Comparison of ENCODE assay signal across 13 mouse cellular contexts in genomic region chr5:64750976-64751656, GRCm38 (mm10). TPM values are rescaled to one million over a fixed set of nuclear protein-coding genes. Genes with fewer than 3 reads are reported as not detected.
DNase-seq lines count a peak whose midpoint lies in the region; ATAC-seq and TF ChIP-seq lines count a peak whose summit lies in the region.
"Had no signal": no experiment of that assay in that cellular context is flagged by ENCODE, and none has a peak within 500 bp of the region (broad histone marks: within the 10 kb centered on the region; RNA-seq: fewer than 3 reads in every experiment).

No protein-coding gene starts in this region.

- no peaks in the 10 kb centered on the region for H3K9me3 ChIP-seq in kidney, postnatal 0 days (replicated peaks; ENCODE audit: low read length)
- H3K9me3 ChIP-seq in kidney, embryonic 15.5 days (replicated peaks) = 0 out of 2 replicates have a peak, but pooled peaks cover 2% of the 10 kb centered on the region
- H3K9me3 ChIP-seq in MEL (replicated peaks; ENCODE audit: insufficient read depth, low read length) = no peaks in the 10 kb centered on the region
- H3K9me3 ChIP-seq in intestine, embryonic 15.5 days = no peaks in the 10 kb centered on the region
- H3K9me3 ChIP-seq in limb, embryonic 10.5 days (replicated peaks) = no peaks in the 10 kb centered on the region
- H3K9me3 ChIP-seq: lung, embryonic 15.5 days; neural tube, embryonic 13.5 days had no signal

- no peak for TF ChIP-seq POLR2A in MEL (IDR thresholded peaks at IDR 0.05; ENCODE audit: control insufficient read depth in 1 of 2, insufficient read depth in 1 of 2, low read depth in 1 of 2, low read length in 2 of 2, poor library complexity in 1 of 2)

- H3K4me1 ChIP-seq in kidney, postnatal 0 days (replicated peaks; ENCODE audit: insufficient read depth, low read length) = no peaks in the 10 kb centered on the region
- peaks cover 3% of the 10 kb centered on the region; the same call in 1 of the 2 replicates for H3K4me1 ChIP-seq in kidney, embryonic 15.5 days
- peaks cover 17 to 20% of the 10 kb centered on the region in 2 experiments for H3K4me1 ChIP-seq in MEL (ENCODE audit: control insufficient read depth in 1 of 2, insufficient read depth in 2 of 2, low read length in 2 of 2)
- H3K4me1 ChIP-seq in intestine, embryonic 15.5 days (replicated peaks) = 0 out of 2 replicates have a peak, but pooled peaks cover 4% of the 10 kb centered on the region
- no peaks in the 10 kb centered on the region; the same call in 1 of the 2 replicates for H3K4me1 ChIP-seq in limb, embryonic 10.5 days

- H3K9ac ChIP-seq in kidney, postnatal 0 days (ENCODE audit: low read depth, low read length) = no peak overlapping the region
- no peak overlapping the region for H3K9ac ChIP-seq in kidney, embryonic 15.5 days
- no peak overlapping the region for H3K9ac ChIP-seq in MEL (ENCODE audit: control insufficient read depth, low read depth, low read length, poor library complexity, severe bottlenecking)
- H3K9ac ChIP-seq in intestine, embryonic 15.5 days = no peak overlapping the region
- H3K9ac ChIP-seq: lung, embryonic 15.5 days; neural tube, embryonic 13.5 days had no signal

- DNase-seq in kidney, postnatal 0 days (ENCODE audit: low spot score) = peak; percentile 12
- peak; percentile 33 for DNase-seq in MEL (ENCODE audit: low read depth, low spot score)
- DNase-seq in lung, postnatal 4 days = peak; percentile 19 to 40
- no peak for DNase-seq in limb, embryonic 10.5 days (ENCODE audit: low spot score)
- DNase-seq in yolk sac, embryonic 10.5 days (ENCODE audit: low spot score) = no peak
- DNase-seq in cerebellum, postnatal 25 days = no peak
- DNase-seq: thymus, postnatal 14 days had no signal

- H3K27ac ChIP-seq in kidney, postnatal 0 days = no peak overlapping the region
- H3K27ac ChIP-seq in kidney, embryonic 15.5 days = no peak overlapping the region
- no peak overlapping the region for H3K27ac ChIP-seq in MEL (ENCODE audit: control insufficient read depth, low read depth, low read length)
- H3K27ac ChIP-seq in intestine, embryonic 15.5 days = peak overlapping the region; percentile 56; the same call in 1 of the 2 replicates
- H3K27ac ChIP-seq in limb, embryonic 10.5 days = no peak overlapping the region
- H3K27ac ChIP-seq: neural tube, embryonic 13.5 days had no signal

- no peak for TF ChIP-seq RAD21 in MEL (IDR thresholded peaks at IDR 0.05; ENCODE audit: low read depth, low read length)

- no peaks in the 10 kb centered on the region for H3K36me3 ChIP-seq in kidney, postnatal 0 days (ENCODE audit: insufficient read depth, low read length)
- H3K36me3 ChIP-seq in kidney, embryonic 15.5 days = no peaks in the 10 kb centered on the region
- peaks cover 0 to 22% of the 10 kb centered on the region in 2 experiments; a peak in 2 of 4 replicates for H3K36me3 ChIP-seq in MEL (ENCODE audit: control insufficient read depth in 1 of 2, insufficient read depth in 2 of 2, low read length in 2 of 2)
- no peaks in the 10 kb centered on the region for H3K36me3 ChIP-seq in intestine, embryonic 15.5 days
- H3K36me3 ChIP-seq in limb, embryonic 10.5 days = no peaks in the 10 kb centered on the region
- H3K36me3 ChIP-seq: lung, embryonic 15.5 days; neural tube, embryonic 13.5 days had no signal

- no peak overlapping the region for H3K4me2 ChIP-seq in kidney, postnatal 0 days (ENCODE audit: low read length)
- H3K4me2 ChIP-seq in kidney, embryonic 15.5 days = no peak overlapping the region
- H3K4me2 ChIP-seq in intestine, embryonic 15.5 days (replicated peaks) = no peak overlapping the region
- H3K4me2 ChIP-seq: lung, embryonic 15.5 days; neural tube, embryonic 13.5 days had no signal

- H3K4me3 ChIP-seq in kidney, postnatal 0 days (replicated peaks; ENCODE audit: low read depth, low read length) = no peak overlapping the region
- H3K4me3 ChIP-seq in kidney, embryonic 15.5 days (replicated peaks) = no peak overlapping the region
- no peak overlapping the region for H3K4me3 ChIP-seq in MEL (ENCODE audit: control insufficient read depth in 1 of 2, insufficient read depth in 1 of 2, low read depth in 2 of 2, low read length in 2 of 2)
- H3K4me3 ChIP-seq in intestine, embryonic 15.5 days (replicated peaks) = no peak overlapping the region
- no peak overlapping the region for H3K4me3 ChIP-seq in limb, embryonic 10.5 days
- H3K4me3 ChIP-seq: lung, embryonic 15.5 days; neural tube, embryonic 13.5 days had no signal

- no peak for TF ChIP-seq EP300 in MEL (IDR thresholded peaks at IDR 0.05; ENCODE audit: low read depth in 1 of 2, low read length in 2 of 2)

- no peaks in the 10 kb centered on the region for H3K27me3 ChIP-seq in kidney, postnatal 0 days (ENCODE audit: insufficient read depth, low read length)
- H3K27me3 ChIP-seq in kidney, embryonic 15.5 days = no peaks in the 10 kb centered on the region
- H3K27me3 ChIP-seq in MEL (ENCODE audit: control insufficient read depth in 1 of 2, insufficient read depth in 2 of 2, low read length in 2 of 2) = no peaks in the 10 kb centered on the region
- H3K27me3 ChIP-seq in intestine, embryonic 15.5 days (replicated peaks) = no peaks in the 10 kb centered on the region
- no peaks in the 10 kb centered on the region for H3K27me3 ChIP-seq in limb, embryonic 10.5 days (ENCODE audit: low read depth, poor library complexity, severe bottlenecking)
- H3K27me3 ChIP-seq: lung, embryonic 15.5 days; neural tube, embryonic 13.5 days; Patski had no signal

- no peak for TF ChIP-seq CTCF in kidney, postnatal 0 days (IDR thresholded peaks at IDR 0.05; ENCODE audit: low read depth)
- TF ChIP-seq CTCF in MEL (IDR thresholded peaks at IDR 0.05 in 2 of 3, conservative IDR thresholded peaks at IDR 0.05 in 1 of 3; ENCODE audit: control insufficient read depth in 1 of 3, insufficient read depth in 1 of 3, low read depth in 2 of 3, low read length in 3 of 3, poor library complexity in 1 of 3, severe bottlenecking in 1 of 3) = no peak

- no peak for ATAC-seq in kidney, postnatal 0 days (replicated peaks; ENCODE audit: low FRiP score, low read depth)
- no peak for ATAC-seq in kidney, embryonic 15.5 days (replicated peaks; ENCODE audit: low FRiP score)
- ATAC-seq in intestine, embryonic 15.5 days = peak; percentile 57
- ATAC-seq: CD4-positive, CD25-positive, alpha-beta regulatory T cell, adult 4 months; Patski had no signal

- 42% methylated on average over 7 of the region's 7 CpGs for WGBS in kidney, postnatal 0 days
- 50% methylated on average over 7 of the region's 7 CpGs for WGBS in kidney, embryonic 15.5 days
- WGBS in intestine, embryonic 15.5 days = 30% methylated on average over 7 of the region's 7 CpGs
- 75% methylated on average over 7 of the region's 7 CpGs for WGBS in limb, embryonic 10.5 days

- no peaks in the 10 kb centered on the region for H3K79me2 ChIP-seq in MEL (ENCODE audit: control insufficient read depth, insufficient read depth, low read length, poor library complexity)

TF ChIP-seq in MEL, 35 proteins besides CTCF, POLR2A, EP300 and RAD21:
- TF ChIP-seq MEF2A (IDR thresholded peaks at IDR 0.05; ENCODE audit: extremely low read depth, insufficient replicate concordance, low read depth, low read length, poor library complexity, severe bottlenecking) (no peak), USF1 (IDR thresholded peaks at IDR 0.05; ENCODE audit: low read depth, low read length) (no peak), E2F4 (IDR thresholded peaks at IDR 0.05; ENCODE audit: borderline replicate concordance, low read depth, low read length) (no peak), USF2 (IDR thresholded peaks at IDR 0.05; ENCODE audit: borderline replicate concordance in 1 of 2, insufficient read depth in 1 of 2, low read depth in 1 of 2, low read length in 2 of 2) (no peak), GATA1 (IDR thresholded peaks at IDR 0.05; ENCODE audit: low read depth, low read length) (peak; percentile 1; the same call in 1 of the 2 replicates)

RNA-seq across cellular contexts. Expression of gene Klf3, which starts 52.1 kb away (rescaled TPM):
- 60.6 and 65.6 TPM in 2 replicates for polyA plus RNA-seq in kidney, postnatal 0 days (2015; fragmentation: Nextera tagmentation; extraction: Ambion mirVana)
- 62.2 and 63.6 TPM in 2 replicates for polyA plus RNA-seq in kidney, embryonic 15.5 days (2015; fragmentation: Nextera tagmentation; extraction: Ambion mirVana)
- total RNA-seq in MEL (2012; rRNA removed) = 7.1 and 8.4 TPM in 2 replicates
- polyA plus RNA-seq in MEL (2012; ENCODE audit: insufficient read depth in 1 of 2, insufficient read length in 2 of 2, low read depth in 1 of 2, low replicate concordance in 2 of 2, missing spikeins in 1 of 2) = 10 to 100 TPM; 39.7 to 72.2 TPM
- 87.6 and 91.8 TPM in 2 replicates for polyA plus RNA-seq in intestine, embryonic 15.5 days (2015; fragmentation: Nextera tagmentation; extraction: Ambion mirVana)
- polyA plus RNA-seq in limb, embryonic 10.5 days (2016; fragmentation: Nextera tagmentation; extraction: Ambion mirVana) = 40.8 and 42.7 TPM in 2 replicates

Comparison
In these comparisons a context has a peak if more than half of its experiments do, and no peak if none do; other contexts are left out.
1. DNase-seq: peak in kidney, postnatal 0 days (single experiment), MEL (single experiment) and lung, postnatal 4 days (2 of 2); none in limb, embryonic 10.5 days (single experiment), yolk sac, embryonic 10.5 days (single experiment) and cerebellum, postnatal 25 days (0 of 2).